Mouse (Mus musculus): ENCODE results near the gene Kat5. TPM values are rescaled to one million over a fixed set of nuclear protein-coding genes. Genes with fewer than 3 reads are reported as not detected.

The Kat5 gene
- polyA plus RNA-seq, 1 experiment from 2014 or later: 37.4 TPM

- H3K9ac ChIP-seq (ENCODE audit: low read depth, low read length): no peak overlapping the region
- no peak for ATAC-seq
- no peaks in the 10 kb centered on the region for H3K27me3 ChIP-seq (replicated peaks; ENCODE audit: control insufficient read depth, insufficient read depth, low read length)
- no peak overlapping the region for H3K4me2 ChIP-seq (replicated peaks; ENCODE audit: low read depth)
- no peaks in the 10 kb centered on the region for H3K9me3 ChIP-seq (ENCODE audit: control insufficient read depth)
- no peak for TF ChIP-seq CTCF (IDR thresholded peaks at IDR 0.05; ENCODE audit: low read depth)
- no peak overlapping the region for H3K27ac ChIP-seq (ENCODE audit: low read depth, low read length)
- H3K36me3 ChIP-seq (ENCODE audit: control insufficient read depth, insufficient read depth): peaks cover 57% of the 10 kb centered on the region
- H3K4me3 ChIP-seq (ENCODE audit: low read depth, low read length): no peak overlapping the region
- H3K4me1 ChIP-seq (replicated peaks; ENCODE audit: control insufficient read depth, insufficient read depth, low read length): no peaks in the 10 kb centered on the region; the same call in 1 of the 2 replicates
- 83% methylated on average over 7 of the region's 7 CpGs for WGBS
These were observed 6.4 kb downstream of the Kat5 start for GRCm38 (mm10) chr19:5603664-5604063.

GRCm38 (mm10) chr19:5601752-5602541, 8.1 kb downstream of the Kat5 start, which contains the start of gene Rnaseh2c:
TSS of gene Rnaseh2c (plus strand) at chr19:5601873.
- H3K36me3 ChIP-seq (ENCODE audit: control insufficient read depth, insufficient read depth): peaks cover 40% of the 10 kb centered on the region
- no peak for TF ChIP-seq CTCF (IDR thresholded peaks at IDR 0.05; ENCODE audit: low read depth)
- no peaks in the 10 kb centered on the region; the same call in 1 of the 2 replicates for H3K4me1 ChIP-seq (replicated peaks; ENCODE audit: control insufficient read depth, insufficient read depth, low read length)
- under 1% methylated on average over 64 of the region's 64 CpGs for WGBS
- peak; percentile 70 for ATAC-seq
- peak within 1 kb of the TSS; percentile 73 for H3K27ac ChIP-seq (ENCODE audit: low read depth, low read length)
- peak within 1 kb of the TSS; percentile 76 for H3K9ac ChIP-seq (ENCODE audit: low read depth, low read length)
- no peaks in the 10 kb centered on the region for H3K9me3 ChIP-seq (ENCODE audit: control insufficient read depth)
- H3K27me3 ChIP-seq (replicated peaks; ENCODE audit: control insufficient read depth, insufficient read depth, low read length): no peaks in the 10 kb centered on the region
- H3K4me2 ChIP-seq (replicated peaks; ENCODE audit: low read depth): peak within 1 kb of the TSS; percentile 93
- H3K4me3 ChIP-seq (ENCODE audit: low read depth, low read length): peak within 1 kb of the TSS; percentile 76

DNA sequence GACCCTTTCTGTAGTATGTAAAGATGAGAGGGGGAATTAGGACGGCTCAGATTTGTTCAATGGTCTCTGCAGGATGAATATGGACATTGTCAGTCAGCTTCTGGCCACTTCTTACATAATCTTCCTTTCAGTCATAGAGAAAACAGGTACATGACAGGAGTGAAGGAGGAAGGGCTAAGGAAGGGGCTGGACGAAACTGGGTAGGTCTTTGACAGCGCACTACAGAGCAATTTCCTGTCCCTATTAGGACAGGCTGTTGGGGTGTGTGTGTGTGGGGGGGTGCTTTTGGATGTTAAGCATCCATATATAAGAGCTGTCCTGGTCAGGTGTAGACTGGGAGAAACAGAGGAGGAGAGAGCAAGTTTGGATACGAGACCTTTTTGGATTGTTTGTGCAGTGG, 10.8 kb downstream of the Kat5 start:
- ATAC-seq: no peak
- TF ChIP-seq CTCF (IDR thresholded peaks at IDR 0.05; ENCODE audit: low read depth): no peak
- Histone ChIP-seq H3K27ac (ENCODE audit: low read depth, low read length) (no peak overlapping the region), H3K36me3 (ENCODE audit: control insufficient read depth, insufficient read depth) (peaks cover 12% of the 10 kb centered on the region), H3K4me2 (replicated peaks; ENCODE audit: low read depth) (no peak overlapping the region), H3K9ac (ENCODE audit: low read depth, low read length) (no peak overlapping the region), H3K27me3 (replicated peaks; ENCODE audit: control insufficient read depth, insufficient read depth, low read length) (no peaks in the 10 kb centered on the region), H3K9me3 (ENCODE audit: control insufficient read depth) (no peaks in the 10 kb centered on the region), H3K4me3 (ENCODE audit: low read depth, low read length) (no peak overlapping the region), H3K4me1 (replicated peaks; ENCODE audit: control insufficient read depth, insufficient read depth, low read length) (no peaks in the 10 kb centered on the region; the same call in 1 of the 2 replicates)
- WGBS: 82% methylated on average over 4 of the region's 4 CpGs

- no peak for TF ChIP-seq CTCF (IDR thresholded peaks at IDR 0.05; ENCODE audit: low read depth)
- WGBS: 83% methylated on average over 6 of the region's 6 CpGs
- no peak overlapping the region for H3K4me2 ChIP-seq (replicated peaks; ENCODE audit: low read depth)
These were observed 18.1 kb downstream of the Kat5 start for GRCm38 (mm10) chr19:5591888-5592287.

GRCm38 (mm10) chr19:5589159-5589558, 20.9 kb downstream of the Kat5 start:
- Histone ChIP-seq H3K4me3 (ENCODE audit: low read depth, low read length) (no peak overlapping the region), H3K27ac (ENCODE audit: low read depth, low read length) (no peak overlapping the region), H3K27me3 (replicated peaks; ENCODE audit: control insufficient read depth, insufficient read depth, low read length) (no peaks in the 10 kb centered on the region), H3K9ac (ENCODE audit: low read depth, low read length) (no peak overlapping the region), H3K4me1 (replicated peaks; ENCODE audit: control insufficient read depth, insufficient read depth, low read length) (no peaks in the 10 kb centered on the region), H3K4me2 (replicated peaks; ENCODE audit: low read depth) (no peak overlapping the region), H3K9me3 (ENCODE audit: control insufficient read depth) (no peaks in the 10 kb centered on the region), H3K36me3 (ENCODE audit: control insufficient read depth, insufficient read depth) (no peaks in the 10 kb centered on the region)
- peak; percentile 42 for TF ChIP-seq CTCF (IDR thresholded peaks at IDR 0.05; ENCODE audit: low read depth)
- ATAC-seq: no peak
- 76% methylated on average over 9 of the region's 9 CpGs for WGBS

More at GRCm38 (mm10) chr19:5591888-5592287, 18.1 kb downstream of the Kat5 start:
- Histone ChIP-seq H3K4me1 (replicated peaks; ENCODE audit: control insufficient read depth, insufficient read depth, low read length) (no peaks in the 10 kb centered on the region), H3K27ac (ENCODE audit: low read depth, low read length) (no peak overlapping the region), H3K36me3 (ENCODE audit: control insufficient read depth, insufficient read depth) (no peaks in the 10 kb centered on the region), H3K27me3 (replicated peaks; ENCODE audit: control insufficient read depth, insufficient read depth, low read length) (no peaks in the 10 kb centered on the region), H3K4me3 (ENCODE audit: low read depth, low read length) (no peak overlapping the region), H3K9me3 (ENCODE audit: control insufficient read depth) (no peaks in the 10 kb centered on the region), H3K9ac (ENCODE audit: low read depth, low read length) (no peak overlapping the region)
- ATAC-seq: no peak

DNA sequence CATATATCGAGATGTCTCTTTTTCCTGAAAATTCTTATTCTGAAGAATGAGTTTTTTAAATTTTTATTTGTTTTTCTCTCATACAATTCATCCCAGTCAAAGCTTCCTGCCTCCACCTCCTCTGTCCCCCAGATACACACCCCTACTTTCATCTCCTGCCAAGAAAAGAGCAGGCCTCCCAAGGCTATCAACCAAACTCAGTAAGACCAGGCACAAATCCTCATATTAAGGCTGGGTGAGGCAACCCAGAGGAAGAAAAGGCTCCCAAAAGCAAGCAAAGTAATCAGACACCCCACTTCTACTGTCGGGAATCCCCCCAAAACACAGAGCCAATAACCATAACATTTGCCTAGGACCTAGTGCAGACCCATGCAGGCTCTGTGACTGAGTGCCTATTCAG, 28.0 kb downstream of the Kat5 start:
- WGBS: 81% methylated on average over 2 of the region's 2 CpGs
- no peak for ATAC-seq
- no peaks in the 10 kb centered on the region for H3K9me3 ChIP-seq (ENCODE audit: control insufficient read depth)

More for the DNA sequence above, 28.0 kb downstream of the Kat5 start:
- Histone ChIP-seq H3K4me1 (replicated peaks; ENCODE audit: control insufficient read depth, insufficient read depth, low read length) (no peaks in the 10 kb centered on the region), H3K36me3 (ENCODE audit: control insufficient read depth, insufficient read depth) (no peaks in the 10 kb centered on the region), H3K4me2 (replicated peaks; ENCODE audit: low read depth) (no peak overlapping the region), H3K9ac (ENCODE audit: low read depth, low read length) (no peak overlapping the region), H3K4me3 (ENCODE audit: low read depth, low read length) (no peak overlapping the region), H3K27ac (ENCODE audit: low read depth, low read length) (no peak overlapping the region), H3K27me3 (replicated peaks; ENCODE audit: control insufficient read depth, insufficient read depth, low read length) (no peaks in the 10 kb centered on the region)
- TF ChIP-seq CTCF (IDR thresholded peaks at IDR 0.05; ENCODE audit: low read depth): no peak
